Mouse (Mus musculus): ENCODE measurements around the gene Slc39a10. TPM values are rescaled to one million over a fixed set of nuclear protein-coding genes. Genes with fewer than 3 reads are reported as not detected.
"Not testable (repeated sequence)": the region's sequence is repeated elsewhere in the genome, so short reads cannot be mapped to it uniquely, and the experiment has no call there.

Gene Slc39a10
- total RNA-seq, 2 experiments from 2014 or later, result 219 to 233 TPM

DNA sequence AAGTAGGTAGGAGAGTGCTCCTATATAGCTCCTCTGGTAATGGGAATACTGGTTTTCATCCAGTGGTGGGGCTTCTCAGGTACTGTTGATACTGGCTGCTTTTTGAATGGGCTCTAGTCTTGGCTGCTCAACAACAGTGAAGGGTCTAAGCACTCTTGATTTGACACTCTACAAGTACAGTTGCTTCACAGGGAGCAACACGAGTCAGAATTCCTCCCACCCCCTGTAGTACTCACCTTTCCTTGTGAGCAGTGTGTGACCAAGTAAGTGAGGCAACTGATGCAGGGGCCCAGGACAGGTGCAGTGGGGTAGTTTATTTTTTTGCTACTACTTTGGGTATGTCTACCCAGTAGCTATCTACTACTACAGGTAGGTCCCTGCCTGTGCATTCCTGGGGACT, 87.6 kb downstream of the Slc39a10 start:
- no peak for DNase-seq (ENCODE audit: low spot score in 2 of 2)

GRCm38 (mm10) chr1:46782227-46782626, 110.4 kb downstream of the Slc39a10 start:
- DNase-seq (ENCODE audit: low spot score in 2 of 2), result not testable (repeated sequence)

- DNase-seq (ENCODE audit: low spot score in 2 of 2), result not testable (repeated sequence)
Measured at GRCm38 (mm10) chr1:46770077-46770695, 122.5 kb downstream of the Slc39a10 start.

- not testable (repeated sequence) for DNase-seq (ENCODE audit: low spot score in 2 of 2)
Measured at GRCm38 (mm10) chr1:46769318-46769717, 123.3 kb downstream of the Slc39a10 start.

GRCm38 (mm10) chr1:46764600-46764999, 128.1 kb downstream of the Slc39a10 start:
- DNase-seq (ENCODE audit: low spot score in 2 of 2), result not testable (repeated sequence)
